ENCODE assay signal across 7 mouse cellular contexts in the genomic region with DNA sequence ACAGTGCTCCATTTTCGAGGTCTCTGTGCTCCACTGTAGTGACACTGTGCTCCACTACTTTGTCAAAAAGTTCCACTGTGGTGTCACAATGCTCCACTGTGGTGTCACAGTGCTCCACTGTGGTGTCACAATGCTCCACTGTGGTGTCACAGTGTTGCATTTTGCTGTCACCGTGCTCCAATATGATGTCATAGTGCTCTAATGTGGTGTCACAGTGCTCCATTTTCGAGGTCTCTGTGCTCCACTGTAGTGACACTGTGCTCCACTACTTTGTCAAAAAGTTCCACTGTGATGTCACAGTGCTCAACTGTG.
DNase-seq lines count a peak whose midpoint lies in the region; ATAC-seq lines count a peak whose summit lies in the region.
"Not testable (repeated sequence)": the region's sequence is repeated elsewhere in the genome, so short reads cannot be mapped to it uniquely, and the experiment has no call there.

No protein-coding gene starts in this region.

- H3K27ac ChIP-seq in embryonic facial prominence, embryonic 12.5 days; forebrain, embryonic 13.5 days; hindbrain, embryonic 12.5 days; intestine, embryonic 16.5 days (ENCODE audit: low read length); liver, embryonic 12.5 days; lung, embryonic 16.5 days (ENCODE audit: low read length); midbrain, embryonic 14.5 days (replicated peaks; ENCODE audit: low read depth, low read length): not testable (repeated sequence)

- not testable (repeated sequence) for H3K27me3 ChIP-seq in embryonic facial prominence, embryonic 12.5 days; forebrain, embryonic 13.5 days; hindbrain, embryonic 12.5 days; intestine, embryonic 16.5 days (replicated peaks; ENCODE audit: control insufficient read depth, insufficient read depth, low read length); liver, embryonic 12.5 days (replicated peaks); lung, embryonic 16.5 days (ENCODE audit: control insufficient read depth, insufficient read depth, low read depth, low read length); midbrain, embryonic 14.5 days (ENCODE audit: control insufficient read depth, insufficient read depth, low read length)

- not testable (repeated sequence) for H3K36me3 ChIP-seq in embryonic facial prominence, embryonic 12.5 days; forebrain, embryonic 13.5 days (ENCODE audit: poor library complexity, severe bottlenecking); hindbrain, embryonic 12.5 days; intestine, embryonic 16.5 days (ENCODE audit: control insufficient read depth, insufficient read depth, low read length); liver, embryonic 12.5 days; lung, embryonic 16.5 days (ENCODE audit: control insufficient read depth, insufficient read depth, low read length); midbrain, embryonic 14.5 days (ENCODE audit: control insufficient read depth, insufficient read depth, low read length)

- H3K9me3 ChIP-seq in embryonic facial prominence, embryonic 12.5 days, result peaks cover 73% of the 10 kb centered on the region
- peaks cover 75% of the 10 kb centered on the region for H3K9me3 ChIP-seq in forebrain, embryonic 13.5 days (replicated peaks)
- H3K9me3 ChIP-seq in hindbrain, embryonic 12.5 days (replicated peaks), result peaks cover 81% of the 10 kb centered on the region
- not testable (repeated sequence) for H3K9me3 ChIP-seq in intestine, embryonic 16.5 days (ENCODE audit: control insufficient read depth, low read length); lung, embryonic 16.5 days (ENCODE audit: control insufficient read depth, low read length); midbrain, embryonic 14.5 days (ENCODE audit: control insufficient read depth, low read length)
- peaks cover 55% of the 10 kb centered on the region for H3K9me3 ChIP-seq in liver, embryonic 12.5 days (replicated peaks)

- not testable (repeated sequence) for H3K9ac ChIP-seq in embryonic facial prominence, embryonic 12.5 days; forebrain, embryonic 13.5 days; hindbrain, embryonic 12.5 days; intestine, embryonic 16.5 days (ENCODE audit: low read depth, low read length); liver, embryonic 12.5 days; lung, embryonic 16.5 days (ENCODE audit: low read length); midbrain, embryonic 14.5 days (replicated peaks; ENCODE audit: low read length)

- H3K4me3 ChIP-seq in embryonic facial prominence, embryonic 12.5 days; forebrain, embryonic 13.5 days; hindbrain, embryonic 12.5 days; intestine, embryonic 16.5 days (ENCODE audit: low read length); liver, embryonic 12.5 days; lung, embryonic 16.5 days (ENCODE audit: low read length); midbrain, embryonic 14.5 days (replicated peaks; ENCODE audit: low read depth, low read length): not testable (repeated sequence)

- WGBS in embryonic facial prominence, embryonic 12.5 days, result 54% methylated on average over 3 of the region's 3 CpGs
- 36% methylated on average over 3 of the region's 3 CpGs for WGBS in forebrain, embryonic 13.5 days
- 48% methylated on average over 3 of the region's 3 CpGs for WGBS in hindbrain, embryonic 12.5 days
- WGBS in intestine, embryonic 16.5 days, result 40% methylated on average over 3 of the region's 3 CpGs
- 43% methylated on average over 3 of the region's 3 CpGs for WGBS in liver, embryonic 12.5 days (ENCODE audit: insufficient replicate concordance)
- WGBS in lung, embryonic 16.5 days, result 53% methylated on average over 2 of the region's 3 CpGs
- WGBS in midbrain, embryonic 14.5 days, result 57% methylated on average over 3 of the region's 3 CpGs

- H3K4me2 ChIP-seq in embryonic facial prominence, embryonic 12.5 days (replicated peaks); forebrain, embryonic 13.5 days; hindbrain, embryonic 12.5 days (replicated peaks); intestine, embryonic 16.5 days (ENCODE audit: low read depth, low read length); liver, embryonic 12.5 days; lung, embryonic 16.5 days (ENCODE audit: low read depth, low read length); midbrain, embryonic 14.5 days (ENCODE audit: low read length): not testable (repeated sequence)

- H3K4me1 ChIP-seq in embryonic facial prominence, embryonic 12.5 days; forebrain, embryonic 13.5 days; hindbrain, embryonic 12.5 days; intestine, embryonic 16.5 days (ENCODE audit: control insufficient read depth, insufficient read depth, low read length); liver, embryonic 12.5 days; lung, embryonic 16.5 days (replicated peaks; ENCODE audit: control insufficient read depth, insufficient read depth, low read length); midbrain, embryonic 14.5 days (ENCODE audit: control insufficient read depth, insufficient read depth, low read length): not testable (repeated sequence)

- DNase-seq in midbrain, embryonic 14.5 days, result not testable (repeated sequence)

- ATAC-seq in embryonic facial prominence, embryonic 12.5 days (ENCODE audit: insufficient number of reproducible peaks, insufficient read depth, low FRiP score, low TSS enrichment), result 0 out of 2 replicates have a peak, but pooled peaks have one; percentile 50
- peak; percentile 63; the same call in 1 of the 2 replicates for ATAC-seq in forebrain, embryonic 13.5 days
- ATAC-seq in hindbrain, embryonic 12.5 days (ENCODE audit: low FRiP score), result peak; percentile 65; the same call in 1 of the 2 replicates
- ATAC-seq in intestine, embryonic 16.5 days, result peak; percentile 41; the same call in 1 of the 2 replicates
- peak; percentile 38; the same call in 1 of the 2 replicates for ATAC-seq in liver, embryonic 12.5 days
- peak; percentile 58 for ATAC-seq in lung, embryonic 16.5 days (ENCODE audit: low read depth)
- peak; percentile 68; the same call in 1 of the 2 replicates for ATAC-seq in midbrain, embryonic 14.5 days (ENCODE audit: low FRiP score, low TSS enrichment)
